32 mouse cellular contexts compared by ENCODE assay signal in the genomic region with DNA sequence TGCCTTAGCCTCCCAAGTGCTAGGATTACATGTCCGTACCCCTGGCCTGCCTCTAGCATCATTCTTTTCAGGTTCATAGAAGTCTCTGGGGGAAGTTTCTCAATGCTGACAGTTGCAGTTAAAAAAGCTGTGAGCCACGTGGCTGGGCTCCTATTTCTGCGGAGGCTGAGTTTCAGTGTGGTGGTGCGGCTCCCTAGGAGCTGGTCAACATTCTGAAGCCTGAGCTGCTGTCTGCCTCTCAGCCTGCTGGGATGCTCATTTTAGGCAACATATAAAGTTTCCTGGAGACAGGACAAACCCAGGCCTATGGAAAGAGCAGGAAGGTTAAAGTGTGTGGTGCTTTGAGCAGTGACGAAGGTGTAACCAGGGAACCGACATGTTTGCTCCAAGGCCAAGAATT. TPM values are rescaled to one million over a fixed set of nuclear protein-coding genes. Genes with fewer than 3 reads are reported as not detected.
DNase-seq lines count a peak whose midpoint lies in the region; ATAC-seq and TF ChIP-seq lines count a peak whose summit lies in the region.
"Had no signal": no experiment of that assay in that cellular context is flagged by ENCODE, and none has a peak within 500 bp of the region (broad histone marks: within the 10 kb centered on the region; RNA-seq: fewer than 3 reads in every experiment).

No protein-coding gene starts in this region.

- TF ChIP-seq CTCF in gastrocnemius, adult 2 months (IDR thresholded peaks at IDR 0.05), result no peak
- no peak for TF ChIP-seq CTCF in kidney, postnatal 0 days (IDR thresholded peaks at IDR 0.05; ENCODE audit: low read depth)

- no peaks in the 10 kb centered on the region for H3K27me3 ChIP-seq in kidney, postnatal 0 days (ENCODE audit: insufficient read depth, low read length)
- H3K27me3 ChIP-seq: embryonic facial prominence, embryonic 13.5 days; forebrain, embryonic 12.5 days; forebrain, embryonic 15.5 days; hindbrain, embryonic 13.5 days; intestine, embryonic 15.5 days had no signal

- no peak overlapping the region for H3K4me2 ChIP-seq in kidney, postnatal 0 days (ENCODE audit: low read length)
- H3K4me2 ChIP-seq: embryonic facial prominence, embryonic 13.5 days; forebrain, embryonic 12.5 days; forebrain, embryonic 15.5 days; heart, embryonic 11.5 days; hindbrain, embryonic 13.5 days; intestine, embryonic 15.5 days had no signal

- H3K36me3 ChIP-seq in kidney, postnatal 0 days (ENCODE audit: insufficient read depth, low read length), result peaks cover 4% of the 10 kb centered on the region

- peak; percentile 73 for DNase-seq in gastrocnemius, adult 2 months
- no peak for DNase-seq in gastrocnemius, postnatal 14 days
- DNase-seq in kidney, postnatal 0 days (ENCODE audit: low spot score), result peak; percentile 70
- no peak for DNase-seq in kidney, postnatal 4 days
- DNase-seq in skeletal muscle tissue, adult 2 months (ENCODE audit: low read depth, low spot score), result peak; percentile 89
- no peak for DNase-seq in ovary, adult 18-20 months (ENCODE audit: low spot score)
- DNase-seq: adrenal gland, adult 8-10 months; adrenal gland, postnatal 25 days; cerebellum, adult 11-12 months; cerebellum, adult 8-10 months; cerebellum, postnatal 10 days; cerebellum, postnatal 36 days; embryo, embryonic 11 days; gastrocnemius, postnatal 36 days had no signal

- 48% methylated on average over 6 of the region's 6 CpGs for WGBS in kidney, postnatal 0 days

- no peaks in the 10 kb centered on the region; the same call in 1 of the 2 replicates for H3K4me1 ChIP-seq in kidney, postnatal 0 days (replicated peaks; ENCODE audit: insufficient read depth, low read length)
- H3K4me1 ChIP-seq: forebrain, embryonic 15.5 days; hindbrain, embryonic 13.5 days; intestine, embryonic 15.5 days had no signal

- H3K4me3 ChIP-seq in gastrocnemius, adult 2 months, result no peak overlapping the region
- H3K4me3 ChIP-seq in kidney, postnatal 0 days (replicated peaks; ENCODE audit: low read depth, low read length), result no peak overlapping the region
- H3K4me3 ChIP-seq: embryonic facial prominence, embryonic 10.5 days; embryonic facial prominence, embryonic 13.5 days; erythroblast, embryonic 14.5 days; forebrain, embryonic 12.5 days; forebrain, embryonic 15.5 days; hindbrain, embryonic 13.5 days; intestine, embryonic 15.5 days had no signal

- intact Hi-C loops in gastrocnemius, adult 2 months (cut with DNase I), result loop anchor here (5.0 kb wide), 1 partner anchor 37 kb away; no protein-coding TSS in a partner anchor
- intact Hi-C loops in gastrocnemius, postnatal 14 days (cut with DNase I; ENCODE audit: low total_unique reads), result no loop called here

- H3K27ac ChIP-seq in gastrocnemius, adult 2 months, result peak overlapping the region; percentile 88
- H3K27ac ChIP-seq in kidney, postnatal 0 days, result no peak overlapping the region
- H3K27ac ChIP-seq: embryonic facial prominence, embryonic 10.5 days; embryonic facial prominence, embryonic 13.5 days; forebrain, embryonic 12.5 days; forebrain, embryonic 15.5 days; hindbrain, embryonic 13.5 days; intestine, embryonic 15.5 days had no signal

- no peaks in the 10 kb centered on the region for H3K9me3 ChIP-seq in kidney, postnatal 0 days (replicated peaks; ENCODE audit: low read length)
- H3K9me3 ChIP-seq: embryonic facial prominence, embryonic 10.5 days; embryonic facial prominence, embryonic 13.5 days; forebrain, embryonic 12.5 days; forebrain, embryonic 15.5 days; hindbrain, embryonic 13.5 days; intestine, embryonic 15.5 days had no signal

- no peak overlapping the region for H3K9ac ChIP-seq in kidney, postnatal 0 days (ENCODE audit: low read depth, low read length)
- H3K9ac ChIP-seq: embryonic facial prominence, embryonic 13.5 days; forebrain, embryonic 12.5 days; forebrain, embryonic 15.5 days; hindbrain, embryonic 13.5 days; intestine, embryonic 15.5 days had no signal

- no peak for ATAC-seq in kidney, postnatal 0 days (replicated peaks; ENCODE audit: low FRiP score, low read depth)
- ATAC-seq: activated CD4-positive, CD25-positive, alpha-beta regulatory T cell, adult 4 months; CD4-positive, CD25-positive, alpha-beta regulatory T cell, adult 4 months; forebrain, embryonic 15.5 days; hindbrain, embryonic 16.5 days; intestine, embryonic 15.5 days had no signal

RNA-seq across cellular contexts. Expression of a gene that starts 12.1 kb away (rescaled TPM):
- 100 to 1,000 TPM; 445 to 720 TPM for total RNA-seq in gastrocnemius, adult 2 months (2021)
- total RNA-seq in gastrocnemius, postnatal 14 days (2021), result 100 to 1,000 TPM; 150 to 230 TPM
- 0.14 and 0.21 TPM in 2 replicates for polyA plus RNA-seq in kidney, postnatal 0 days (2015; fragmentation: Nextera tagmentation; extraction: Ambion mirVana)
- total RNA-seq: adrenal gland, postnatal 25 days; hematopoietic stem cell, adult 5-6 weeks; MEL had no signal
- polyA plus RNA-seq: activated CD4-positive, CD25-positive, alpha-beta regulatory T cell, adult 4 months; brain, embryonic 14.5 days; CD4-positive, CD25-positive, alpha-beta regulatory T cell, adult 4 months; cortical plate, adult 2 months; embryonic facial prominence, embryonic 13.5 days; erythroblast, embryonic 14.5 days; forebrain, embryonic 12.5 days; forebrain, embryonic 15.5 days; heart, embryonic 11.5 days; heart, embryonic 14.5 days; hindbrain, embryonic 13.5 days had no signal

RNA-seq across cellular contexts. Expression of a gene that starts 34.0 kb away (rescaled TPM):
- 1 to 10 TPM; 1.4 to 1.7 TPM for total RNA-seq in gastrocnemius, adult 2 months (2021)
- total RNA-seq in gastrocnemius, postnatal 14 days (2021), result 1 to 10 TPM; 4.2 to 5.6 TPM
- 9.4 and 10.4 TPM in 2 replicates for polyA plus RNA-seq in kidney, postnatal 0 days (2015; fragmentation: Nextera tagmentation; extraction: Ambion mirVana)
- total RNA-seq: hematopoietic stem cell, adult 5-6 weeks; MEL had no signal
- polyA plus RNA-seq: activated CD4-positive, CD25-positive, alpha-beta regulatory T cell, adult 4 months; CD4-positive, CD25-positive, alpha-beta regulatory T cell, adult 4 months; erythroblast, embryonic 14.5 days had no signal

RNA-seq across cellular contexts. Expression of a gene that starts 51.2 kb away (rescaled TPM):
- total RNA-seq in gastrocnemius, adult 2 months (2021), result 1 to 10 TPM; 1.1 to 1.7 TPM
- 1 to 10 TPM; 4.1 to 4.7 TPM for total RNA-seq in gastrocnemius, postnatal 14 days (2021)
- polyA plus RNA-seq in kidney, postnatal 0 days (2015; fragmentation: Nextera tagmentation; extraction: Ambion mirVana), result 37.3 and 41.4 TPM in 2 replicates

RNA-seq across cellular contexts. Expression of a gene that starts 52.5 kb away (rescaled TPM):
- under 1 TPM; 0.45 to 0.61 TPM for total RNA-seq in gastrocnemius, adult 2 months (2021)
- total RNA-seq in gastrocnemius, postnatal 14 days (2021), result 1 to 10 TPM in 1 of 2 experiments, under 1 TPM in 1; 0.62 to 3.3 TPM
- polyA plus RNA-seq in kidney, postnatal 0 days (2015; fragmentation: Nextera tagmentation; extraction: Ambion mirVana), result 6.9 and 8.8 TPM in 2 replicates
- total RNA-seq: heart, adult 8-10 months; hematopoietic stem cell, adult 5-6 weeks; MEL had no signal
- polyA plus RNA-seq: activated CD4-positive, CD25-positive, alpha-beta regulatory T cell, adult 4 months; erythroblast, embryonic 14.5 days; heart, embryonic 14.5 days; heart, postnatal 0 days had no signal

Comparison
In these comparisons a context has a peak if more than half of its experiments do, and no peak if none do; other contexts are left out.
1. DNase-seq: peak in gastrocnemius, adult 2 months (single experiment), kidney, postnatal 0 days (single experiment) and skeletal muscle tissue, adult 2 months (single experiment); none in gastrocnemius, postnatal 14 days (single experiment), kidney, postnatal 4 days (0 of 2) and ovary, adult 18-20 months (single experiment).